Mouse (Mus musculus) fibroblast of lung, adult 2 months (primary cell): Measurements from ENCODE around the gene Dnal1.

Source experiments
- DNase-seq: peaks from one replicate; pipeline ENCODE4 v3.0.0-alpha.2; 2011; ENCODE audit warnings: low read depth

Gene Dnal1

DNA sequence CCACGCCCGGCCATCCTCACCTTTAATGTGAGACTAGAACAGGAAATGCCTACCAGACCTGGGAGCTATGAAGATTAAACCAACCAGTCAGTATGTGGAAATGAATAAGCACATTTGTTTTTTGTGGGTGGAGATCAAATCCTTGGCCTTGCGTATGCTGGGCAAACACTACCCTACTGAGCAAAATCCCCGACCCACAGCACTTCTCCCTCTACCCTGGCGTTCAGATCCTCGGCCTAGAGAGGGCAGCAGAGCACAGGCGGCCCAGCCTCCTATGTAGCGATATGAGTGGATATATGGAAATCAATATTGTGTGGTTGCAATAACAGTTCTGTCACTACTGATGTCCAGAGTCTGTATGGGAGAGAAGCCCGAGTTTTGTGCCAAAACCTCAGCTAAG lies 49.0 kb downstream of the Dnal1 start:
- no peak for DNase-seq

DNA sequence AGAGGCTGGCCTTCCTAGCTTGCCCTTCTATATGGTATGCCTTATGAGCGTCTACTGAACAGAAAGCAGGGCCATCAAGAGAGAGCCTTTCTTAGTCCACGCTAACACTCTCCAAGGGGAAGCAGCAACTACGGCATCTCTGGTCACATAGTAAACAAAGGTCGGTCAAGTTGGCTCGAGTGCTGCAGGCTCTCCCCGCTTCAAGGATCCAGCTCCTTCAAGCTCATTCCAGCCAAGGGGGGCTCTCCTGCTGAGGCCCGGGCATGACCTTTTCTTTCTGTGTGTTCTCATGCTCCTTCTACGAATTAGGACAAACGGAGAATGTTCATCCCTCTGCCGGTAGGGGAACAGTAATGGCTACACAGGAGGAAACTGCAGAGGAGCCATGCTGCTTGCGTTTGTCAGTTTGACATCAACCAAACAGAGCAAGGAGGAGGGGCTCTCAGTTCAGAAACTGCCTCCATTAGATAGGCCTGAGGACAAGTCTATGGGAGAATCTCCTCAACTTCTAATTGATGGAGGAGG lies 49.5 kb downstream of the Dnal1 start:
- no peak for DNase-seq

DNA sequence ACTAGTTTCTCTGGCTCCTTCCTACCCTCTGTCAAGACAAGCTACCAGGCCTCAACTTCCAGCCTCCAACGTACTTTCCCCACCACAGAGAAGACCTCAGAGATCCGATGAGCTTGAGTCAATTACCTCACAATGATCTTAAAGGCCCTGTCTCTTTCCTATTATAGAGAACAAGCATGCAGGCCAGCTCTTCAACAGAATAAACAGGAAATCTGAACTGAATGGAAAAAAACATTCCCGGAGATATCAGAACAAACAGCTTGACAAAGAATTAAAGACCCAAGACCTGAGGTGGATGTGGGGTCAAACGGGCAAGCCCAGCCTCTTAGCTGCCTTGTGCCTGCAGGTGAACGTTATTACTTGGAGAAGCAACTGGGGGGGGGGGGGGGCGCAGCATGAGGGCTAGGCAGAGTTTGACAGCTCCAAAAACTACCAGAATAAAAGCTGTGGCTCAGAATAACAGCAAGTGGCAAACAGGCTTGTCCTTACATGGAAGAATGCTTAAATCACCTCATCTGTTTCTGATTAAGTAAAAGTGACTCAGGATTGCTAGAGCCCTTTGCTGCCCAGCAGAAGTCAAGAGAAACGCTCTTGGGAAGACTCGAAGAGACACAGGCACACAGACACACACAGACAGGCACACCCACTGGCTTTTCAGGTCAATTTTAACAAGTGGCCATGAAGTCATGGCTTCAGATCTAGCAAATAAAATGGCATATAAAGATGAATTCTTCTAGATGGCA lies 51.6 kb downstream of the Dnal1 start:
- no peak for DNase-seq

DNA sequence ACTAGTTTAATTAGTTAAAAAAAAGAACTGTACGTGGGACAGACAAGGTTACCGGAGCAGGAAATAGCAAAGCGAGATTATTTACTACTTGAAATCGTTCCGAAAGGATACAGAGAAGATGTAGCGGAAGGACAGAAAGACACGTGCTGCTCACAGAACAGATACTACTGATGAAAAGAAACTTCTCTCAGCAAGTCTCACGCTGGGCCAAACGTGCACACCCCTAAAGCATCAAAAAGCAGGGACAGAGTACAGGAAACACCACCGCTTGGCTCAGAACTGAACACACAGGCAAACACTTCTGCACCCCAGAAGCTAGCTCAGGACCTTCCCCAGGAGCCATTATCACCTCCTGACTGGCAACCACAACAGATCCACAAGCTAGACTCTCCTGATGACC lies 56.4 kb downstream of the Dnal1 start:
- DNase-seq: no peak

DNA sequence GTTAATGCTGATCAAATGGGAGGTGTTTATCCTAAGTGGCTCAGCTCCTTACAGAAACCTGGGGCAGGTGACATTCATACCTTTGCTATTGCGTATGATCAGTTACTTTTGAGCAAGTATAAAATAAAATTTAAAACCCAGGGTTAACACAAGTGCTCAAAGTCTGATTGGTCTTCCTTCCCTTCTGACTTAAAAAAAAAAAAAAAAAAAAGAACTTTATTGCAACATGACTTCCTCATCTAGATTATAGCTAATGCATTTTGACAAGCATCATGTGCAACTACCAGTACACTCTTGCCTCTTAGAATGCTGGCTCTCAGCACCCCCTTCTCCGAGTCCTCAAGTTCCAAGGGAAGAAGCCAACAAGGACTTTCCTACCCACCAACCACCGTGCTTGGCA lies 58.0 kb downstream of the Dnal1 start:
- DNase-seq: no peak

DNA sequence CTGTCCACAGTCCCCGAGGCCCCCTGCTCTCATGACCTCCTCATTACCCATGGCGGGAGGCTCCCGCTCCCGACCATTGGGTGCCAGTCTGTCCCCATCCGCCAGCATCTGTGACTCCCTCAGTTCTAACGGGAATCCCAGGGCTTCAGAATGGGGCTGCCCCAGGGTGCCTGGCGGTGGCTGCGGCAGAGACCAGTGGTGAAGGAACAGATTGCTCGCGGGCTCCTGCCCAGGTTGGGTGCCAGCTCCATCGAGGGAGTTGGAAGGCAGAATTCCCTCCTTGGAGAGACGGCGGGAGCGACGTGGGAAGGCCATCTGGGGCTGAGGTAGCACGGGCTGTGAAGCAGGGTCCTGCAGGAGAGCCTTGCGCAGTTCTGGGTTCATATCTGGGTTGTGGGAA lies 58.7 kb downstream of the Dnal1 start:
- no peak for DNase-seq

DNA sequence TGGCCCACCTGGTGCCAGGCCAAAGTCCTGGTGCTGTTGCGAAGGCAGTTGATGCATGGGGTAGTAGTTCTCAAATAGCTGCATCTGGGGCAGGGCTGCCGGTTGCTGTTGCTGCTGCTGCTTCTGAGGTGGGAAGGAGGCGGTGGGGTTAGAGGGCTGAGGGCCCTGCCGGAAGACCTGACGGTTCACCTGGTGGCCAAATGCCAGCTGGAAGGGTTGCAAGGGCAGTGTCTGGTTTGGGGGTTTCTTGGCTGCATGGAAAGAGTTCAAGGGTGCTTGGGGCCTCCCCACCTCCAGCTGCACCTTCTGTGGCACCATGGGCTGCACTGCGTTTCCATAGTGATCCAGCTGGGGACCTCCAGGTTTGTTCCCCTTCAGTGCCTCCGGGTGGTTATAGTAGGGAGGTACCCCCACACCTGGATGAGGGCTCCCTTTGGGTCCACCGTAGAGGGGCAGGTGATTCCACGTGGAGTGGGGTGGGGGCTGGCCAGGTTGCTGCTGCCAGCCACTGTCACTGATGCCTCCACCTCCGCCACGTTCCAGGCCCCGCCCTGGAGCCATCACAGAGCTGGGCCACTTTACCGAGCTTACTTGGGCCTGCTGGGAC lies 59.2 kb downstream of the Dnal1 start:
- no peak for DNase-seq

DNA sequence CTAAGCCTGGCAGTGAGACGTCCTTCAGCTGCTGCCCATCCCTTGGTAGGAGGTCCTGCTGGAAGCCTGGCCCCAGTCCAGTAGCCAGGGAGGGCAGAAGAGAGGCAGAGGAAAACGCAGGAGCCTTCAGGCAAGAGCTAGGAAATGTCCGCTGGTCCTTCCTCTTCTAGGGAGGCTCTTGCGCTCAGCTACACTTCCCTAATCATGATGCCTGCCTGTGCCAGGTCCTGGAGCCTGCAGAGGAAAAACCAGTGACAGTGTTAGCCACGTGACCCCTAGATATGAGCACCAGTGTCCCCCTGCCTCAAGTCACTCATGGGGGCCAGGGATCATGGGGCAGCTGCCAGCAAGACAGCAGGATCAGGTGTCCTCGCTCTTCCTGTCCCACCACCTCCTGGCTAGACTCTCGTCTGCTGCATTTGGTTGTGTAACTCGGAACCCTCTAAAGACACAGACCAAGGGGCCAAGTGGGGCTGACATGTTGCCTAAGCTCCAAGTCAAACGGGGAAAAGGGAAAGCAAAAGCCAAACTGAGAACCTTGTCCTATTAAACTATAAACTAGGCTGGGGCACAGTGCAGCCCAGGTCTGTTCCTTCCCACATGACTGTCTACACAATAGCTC lies 60.1 kb downstream of the Dnal1 start:
- DNase-seq: no peak

DNA sequence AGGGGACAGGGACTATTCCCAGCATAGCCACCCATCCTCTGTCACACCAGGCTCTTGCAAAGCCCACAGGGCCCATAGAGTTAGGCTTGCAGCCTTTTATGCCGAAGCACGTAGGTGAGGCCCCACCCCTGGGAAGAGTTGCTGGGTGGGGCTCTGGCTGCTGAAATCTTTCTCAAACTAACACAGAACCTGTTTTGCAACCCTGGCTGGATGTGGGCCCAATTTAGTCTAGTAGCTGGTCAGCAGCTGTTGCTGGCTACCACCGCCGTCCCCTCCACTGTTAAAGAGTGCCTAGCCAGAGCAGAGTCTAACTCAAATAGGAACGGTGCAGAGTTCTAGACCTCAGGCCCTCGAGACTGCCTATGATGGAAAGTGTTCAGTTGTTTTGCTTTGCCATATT lies 60.7 kb downstream of the Dnal1 start:
- peak; percentile 88 for DNase-seq

DNA sequence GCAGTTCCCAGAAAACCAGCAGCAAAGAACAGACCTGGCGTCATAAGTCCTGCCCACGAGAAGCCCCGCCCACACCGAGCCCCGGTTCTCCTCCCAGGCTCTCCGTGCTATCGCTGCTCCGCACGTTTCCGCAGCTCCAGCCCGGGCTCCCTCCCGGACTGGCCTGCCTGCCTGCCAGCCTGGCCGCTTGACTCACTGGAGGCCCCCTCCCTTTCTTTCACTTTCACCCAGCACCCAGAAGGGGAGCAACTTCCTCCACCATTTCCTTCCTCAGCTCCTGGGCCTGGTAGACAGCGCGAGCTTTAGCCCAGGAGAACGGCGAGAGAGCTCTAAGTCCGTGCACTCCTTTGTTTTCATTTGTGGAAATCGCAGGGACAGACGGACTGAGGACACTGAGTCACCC lies 61.5 kb downstream of the Dnal1 start:
- peak; percentile 87 for DNase-seq

DNA sequence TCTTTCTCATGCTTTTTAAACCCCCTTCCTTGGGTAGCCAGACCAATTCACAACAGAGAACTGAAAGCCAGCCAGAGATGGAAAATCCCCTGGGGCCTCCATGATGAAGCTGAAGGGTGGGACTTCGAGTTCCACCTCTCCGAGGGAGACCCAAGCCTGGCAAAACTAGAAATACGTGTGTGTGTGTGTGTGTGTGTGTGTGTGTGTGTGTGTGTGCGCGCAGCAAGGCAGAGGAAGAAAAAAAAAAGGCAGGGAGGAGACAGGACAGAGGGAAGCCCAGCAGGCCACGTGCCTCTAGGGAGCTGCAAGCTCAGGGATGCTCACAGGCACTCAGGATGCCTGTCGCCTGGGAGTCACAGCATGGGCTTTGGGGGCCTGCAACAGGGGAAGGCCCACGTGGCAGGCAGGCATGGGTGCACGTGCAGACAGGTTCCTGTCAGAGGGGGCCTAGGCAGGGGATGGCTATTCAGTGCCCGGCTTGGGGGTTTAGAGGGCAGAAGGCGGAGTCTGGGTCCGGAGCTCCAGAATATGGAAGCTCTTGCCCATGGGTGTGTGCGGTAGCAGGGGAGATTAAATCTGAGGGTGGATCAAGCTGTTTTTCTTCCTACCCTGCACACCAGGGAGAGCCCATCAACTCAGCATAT lies 62.1 kb downstream of the Dnal1 start:
- no peak for DNase-seq

DNA sequence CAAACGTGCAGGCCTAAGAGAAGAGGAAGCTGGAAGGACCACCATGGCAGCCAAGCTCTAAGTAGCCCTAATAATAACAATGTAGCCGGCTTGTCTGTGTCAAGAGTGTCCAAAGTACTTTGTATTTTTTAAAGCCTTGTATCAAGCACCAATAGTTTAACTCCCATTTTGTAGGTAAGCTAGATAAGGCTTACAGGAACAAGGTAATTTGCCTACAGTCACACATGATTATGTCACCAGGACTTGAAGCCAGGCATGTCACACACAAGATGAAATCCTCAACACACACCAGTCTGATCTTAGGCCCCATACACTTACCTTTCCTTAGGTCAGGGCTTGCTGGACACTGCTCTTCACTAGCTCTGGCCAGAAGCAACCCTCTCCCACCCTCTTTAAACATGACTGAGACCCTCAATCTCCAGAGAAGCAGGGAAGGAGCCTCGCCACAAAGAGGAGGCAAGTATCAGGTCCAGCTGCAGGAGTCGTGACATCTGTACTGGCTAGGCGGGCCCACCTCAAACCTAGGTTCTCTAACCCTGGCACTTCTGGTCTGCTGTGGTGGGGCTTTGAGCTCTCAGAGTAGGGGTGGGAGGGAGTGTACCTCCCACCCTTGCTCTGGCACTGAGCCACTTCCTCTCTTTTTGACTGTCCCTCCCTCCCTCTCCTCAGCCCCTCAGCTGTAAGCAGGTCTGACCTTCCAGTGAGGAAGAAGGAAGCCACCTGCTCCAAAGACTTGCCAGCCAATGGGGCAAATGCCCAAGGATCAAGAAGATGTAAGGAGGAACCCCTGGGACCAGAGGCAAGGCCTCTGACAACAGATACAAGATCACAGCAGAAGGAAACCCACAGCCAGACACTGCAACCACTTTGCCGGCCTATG lies 63.0 kb downstream of the Dnal1 start:
- no peak for DNase-seq

DNA sequence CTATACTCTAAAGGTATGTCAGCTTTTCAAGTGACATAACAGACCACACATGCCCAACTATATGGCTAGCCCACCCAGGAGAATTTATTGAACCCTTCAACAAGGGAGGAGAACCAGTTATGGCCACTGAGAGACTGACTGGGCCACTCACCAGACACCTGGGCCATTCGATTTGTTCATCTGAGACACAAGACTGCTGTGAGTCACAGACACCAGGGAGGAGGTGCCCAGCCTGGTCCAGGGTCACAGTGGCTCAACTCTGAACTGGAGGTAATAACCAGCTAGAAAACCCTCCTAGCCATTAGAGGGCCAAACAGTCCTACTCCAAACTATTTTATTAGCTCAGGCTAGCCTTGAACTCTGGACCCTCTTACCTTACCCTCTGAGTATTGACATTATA lies 63.9 kb downstream of the Dnal1 start:
- DNase-seq: no peak

DNA sequence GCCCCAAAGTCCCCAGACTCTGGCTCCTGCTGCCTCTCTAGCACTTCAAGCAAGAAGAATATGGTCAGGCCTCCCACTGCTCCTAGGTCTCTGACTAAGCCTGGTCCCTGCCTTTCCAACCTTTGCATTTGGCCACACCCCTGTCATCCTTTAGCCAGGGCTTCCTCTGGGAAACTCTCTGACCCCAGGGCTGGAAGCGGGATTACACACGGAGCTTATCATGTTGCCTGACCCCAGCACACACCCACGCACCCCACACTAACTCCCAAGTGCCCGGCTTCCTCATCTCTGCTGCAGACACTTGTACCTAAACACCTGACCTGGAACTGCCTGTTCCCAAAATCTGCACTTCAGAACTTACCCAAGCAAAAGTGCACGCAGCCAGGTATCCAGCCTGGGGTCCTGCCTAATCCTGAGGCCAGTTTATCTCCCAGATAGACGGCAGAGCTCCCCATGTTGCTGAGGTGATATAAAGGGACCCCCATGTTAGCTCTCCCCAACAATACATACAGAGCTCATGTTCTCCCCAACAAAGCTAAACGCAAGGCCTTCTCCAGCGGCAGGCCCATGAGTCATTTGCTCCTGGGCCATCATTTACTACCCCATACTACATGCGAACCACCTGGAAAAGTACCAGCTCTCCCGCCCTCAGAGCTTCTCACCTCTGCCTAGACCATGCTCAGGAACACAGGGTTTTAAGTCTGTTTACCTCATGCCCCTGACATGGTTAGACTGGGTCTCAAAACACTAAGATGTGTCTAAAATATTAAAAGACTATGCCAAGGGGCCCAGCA lies 64.7 kb downstream of the Dnal1 start:
- no peak for DNase-seq

DNA sequence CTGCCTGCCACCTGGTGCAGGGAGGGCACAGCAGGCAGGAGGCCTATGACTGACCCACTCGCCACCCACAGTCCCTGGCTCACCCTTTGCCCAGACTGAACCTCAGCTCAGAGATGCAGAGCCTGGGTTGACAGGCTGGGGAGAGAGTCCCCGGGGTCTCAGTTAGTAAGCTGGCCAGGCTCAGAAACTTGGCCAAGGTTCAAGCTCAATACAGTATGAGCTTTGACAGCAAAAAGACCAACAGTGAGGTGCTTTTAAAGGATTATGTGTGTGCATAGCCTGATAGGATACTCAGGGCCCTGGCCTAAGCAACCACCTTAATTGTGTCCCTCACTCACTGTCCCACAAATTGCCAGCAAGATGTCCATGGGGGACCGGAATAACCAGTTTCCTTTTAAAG lies 65.9 kb downstream of the Dnal1 start:
- DNase-seq: no peak

DNA sequence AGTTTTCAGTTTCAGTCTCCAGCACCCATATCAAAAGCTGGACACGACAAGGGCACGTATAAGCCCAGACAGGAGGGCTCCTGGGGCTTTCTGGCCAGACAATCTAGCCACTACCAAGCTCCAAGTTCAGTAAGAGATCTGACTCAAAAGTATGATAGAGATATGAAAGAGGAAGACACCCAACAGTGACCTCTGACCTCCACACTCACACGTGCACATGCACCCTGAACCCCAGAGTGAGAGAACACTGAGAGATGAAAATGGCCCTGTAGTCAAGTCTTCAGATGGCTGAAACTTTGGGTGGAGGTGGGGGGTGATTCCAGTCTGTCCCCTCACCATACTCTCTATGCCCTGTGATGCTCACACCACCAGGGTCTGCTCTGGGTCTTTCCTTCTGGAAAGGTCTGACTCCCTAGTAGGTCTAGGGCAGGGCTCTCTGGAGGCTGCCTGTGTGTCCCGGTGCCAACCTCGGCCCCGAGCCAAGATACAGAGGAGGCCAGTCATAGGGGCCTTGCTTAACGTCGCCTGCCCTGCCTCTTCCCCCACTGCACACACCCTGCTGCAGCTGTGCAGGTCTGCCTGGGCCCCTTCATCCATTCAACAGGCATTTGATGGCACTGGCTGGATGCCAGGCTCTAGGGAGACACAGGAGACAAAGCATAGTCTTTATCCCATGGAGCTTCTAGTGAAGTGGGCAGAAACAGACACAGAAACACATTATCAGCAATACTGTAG lies 66.7 kb downstream of the Dnal1 start:
- no peak for DNase-seq

DNA sequence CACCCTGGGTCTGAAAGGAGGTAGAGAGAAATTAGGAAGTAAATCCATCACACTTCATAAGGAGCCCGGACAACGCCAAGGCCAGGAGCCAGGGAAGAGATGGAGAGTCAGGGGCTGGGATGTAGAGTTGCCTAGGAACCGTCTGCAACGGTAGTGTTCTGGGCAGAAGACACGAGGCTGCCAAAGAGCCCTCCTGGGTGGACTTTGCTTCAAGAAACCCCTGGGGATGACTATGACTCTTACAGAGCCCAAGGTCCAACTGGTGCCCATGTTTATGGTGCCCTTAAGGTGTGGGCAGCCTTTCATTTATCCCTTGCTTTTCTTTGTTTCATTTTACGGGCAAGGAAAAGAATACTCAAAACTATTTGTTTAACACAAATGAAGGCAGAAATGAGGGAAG lies 67.8 kb downstream of the Dnal1 start:
- DNase-seq: no peak

DNA sequence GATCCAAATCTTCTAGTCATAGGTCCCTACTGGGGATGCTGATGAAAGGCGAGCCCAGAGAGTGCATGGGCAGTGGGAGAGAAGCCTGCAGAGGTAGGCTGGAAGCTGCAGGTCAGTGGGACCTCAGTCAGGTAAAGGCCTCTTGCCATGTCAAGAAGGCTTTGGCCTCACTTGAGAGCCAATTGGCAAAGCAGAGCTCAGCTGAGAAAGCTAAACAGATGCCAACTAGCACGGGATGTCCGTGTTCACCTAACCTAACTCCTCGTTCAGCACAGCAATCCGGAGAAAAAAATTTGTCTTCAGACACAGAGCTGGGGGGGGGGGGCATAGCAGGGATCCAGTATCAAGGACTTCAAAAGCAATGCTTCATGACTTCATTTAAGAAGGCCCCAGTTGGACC lies 70.8 kb downstream of the Dnal1 start:
- no peak for DNase-seq

DNA sequence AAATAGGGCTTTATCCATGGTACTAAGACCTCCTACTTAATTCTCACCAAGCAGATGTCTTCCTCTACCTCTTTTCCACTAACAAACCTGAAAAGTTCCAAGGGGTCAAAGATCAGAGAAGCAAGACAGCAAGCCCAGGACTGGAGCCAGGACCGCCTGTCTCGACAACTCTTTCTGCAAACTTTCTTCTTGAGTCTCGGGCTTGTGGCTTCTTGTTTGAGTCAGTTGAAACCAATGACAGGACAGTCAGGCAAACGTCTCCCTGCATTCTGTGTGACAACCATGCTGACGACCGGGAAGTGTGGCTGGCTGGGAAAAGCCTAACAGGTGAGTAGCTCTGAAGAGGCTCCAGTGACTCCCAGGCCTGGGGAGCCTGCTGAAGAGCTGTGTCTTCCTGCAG lies 71.4 kb downstream of the Dnal1 start:
- no peak for DNase-seq

DNA sequence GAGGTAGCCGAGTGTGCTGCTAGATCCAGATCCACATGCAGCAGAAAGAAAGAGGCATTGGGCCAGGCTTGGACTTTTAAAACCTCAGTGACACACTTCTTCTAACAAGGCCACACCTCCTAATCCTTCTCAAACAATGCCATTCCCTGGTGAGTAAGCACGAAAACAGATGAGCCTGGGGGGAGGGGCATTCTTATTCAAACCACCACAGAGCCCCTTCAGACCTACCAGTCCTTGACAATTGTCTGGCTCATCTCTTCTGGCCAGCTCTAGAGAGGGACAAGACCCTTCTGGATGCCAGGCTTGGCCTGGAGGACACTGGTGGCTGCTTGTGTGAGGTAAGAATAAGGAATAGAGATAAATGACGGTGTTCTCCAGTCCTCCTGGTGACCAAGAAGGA lies 72.4 kb downstream of the Dnal1 start:
- DNase-seq: no peak
